Mouse (Mus musculus) gastrocnemius, postnatal 4 days (tissue): ENCODE data around the gene Reck. TPM values are rescaled to one million over a fixed set of nuclear protein-coding genes. Genes with fewer than 3 reads are reported as not detected.

ENCODE experiments used
- DNase-seq, 2 experiments: peaks; one replicate each; pipeline ENCODE4 v3.0.0; 2021 to 2022; ENCODE audit warnings: low spot score in 2 of 2, mixed read lengths in 2 of 2
- total RNA-seq, 2 experiments: library from RNA; stranded (reverse); gene quantifications; 2 replicates each; pipeline ENCODE4 v1.2.3; 2021

Reck gene
- total RNA-seq, 2 experiments from 2014 or later, result 25.7 to 26.2 TPM

DNA sequence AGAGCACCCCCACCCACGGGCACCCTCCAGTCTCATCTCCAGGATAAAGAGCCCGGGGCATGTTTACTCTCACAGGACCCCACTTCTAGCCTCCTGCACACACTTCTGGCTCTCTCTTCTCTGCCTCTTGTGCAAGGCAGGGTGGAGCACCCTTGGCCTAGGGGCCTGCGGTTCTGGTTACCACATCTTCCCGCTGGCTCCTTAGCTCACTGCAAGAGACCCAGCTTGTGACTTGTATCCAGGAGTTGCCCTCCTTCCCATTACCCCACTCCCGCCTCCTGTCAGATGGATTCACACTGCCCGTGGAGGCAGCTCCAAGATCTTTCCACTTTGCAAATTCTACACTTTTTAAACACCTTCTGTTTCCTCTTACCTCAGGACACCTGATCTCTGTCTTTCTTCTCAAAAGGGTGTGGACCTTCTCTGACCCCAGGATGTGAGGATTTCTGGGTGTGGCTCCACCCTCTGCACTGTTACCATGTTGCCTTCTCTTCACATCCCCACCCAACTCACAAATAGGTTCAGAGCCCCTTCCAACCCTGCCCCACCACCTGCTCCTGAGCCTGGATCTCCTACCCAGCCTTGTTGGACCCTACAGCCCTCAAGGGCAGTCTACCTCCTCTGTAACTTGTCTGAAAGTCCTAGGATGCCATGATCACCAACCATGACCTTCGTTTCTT lies 90.7 kb downstream of the Reck start:
- no peak for DNase-seq

DNA sequence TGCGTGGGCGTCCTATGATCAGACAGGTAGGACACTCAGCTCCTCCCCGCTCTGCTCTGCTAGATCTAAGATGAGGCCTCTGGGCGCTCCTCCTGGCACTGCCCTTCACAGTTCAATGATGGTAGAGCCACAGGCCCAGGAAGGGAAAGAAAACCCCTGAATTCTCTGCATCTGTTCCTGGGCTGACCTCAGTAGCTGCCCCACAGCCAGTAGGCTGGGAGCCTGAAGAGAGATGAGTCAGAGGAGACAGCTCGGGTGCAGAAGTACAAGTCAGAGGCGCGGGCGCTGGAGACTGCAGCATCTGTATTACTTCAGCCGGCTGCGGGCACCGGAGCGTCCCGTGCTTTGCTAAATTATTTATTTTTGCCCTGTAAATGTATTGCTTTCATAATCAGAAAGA lies 93.3 kb downstream of the Reck start:
- DNase-seq, result peak; percentile 64 to 85

DNA sequence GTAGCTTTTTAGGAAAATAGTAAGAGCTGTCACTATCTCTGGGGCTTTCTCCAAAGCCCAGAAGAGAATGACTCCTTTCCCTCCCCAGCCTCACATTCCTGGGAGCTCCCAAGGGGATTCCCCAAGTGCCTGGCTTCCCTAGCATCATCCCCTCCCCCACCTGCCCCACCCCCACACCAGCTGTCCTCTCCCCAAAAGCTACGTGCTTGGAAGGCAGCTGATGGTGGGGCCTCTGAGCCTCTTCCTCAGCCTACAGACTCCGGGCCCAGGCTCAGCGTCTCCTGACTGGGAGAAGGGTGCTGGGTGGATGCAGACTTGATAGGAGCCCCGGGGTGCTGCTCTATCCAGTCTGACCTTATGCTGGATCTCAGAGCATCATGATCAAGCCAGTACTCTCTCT lies 94.0 kb downstream of the Reck start:
- peak in 1 of 2 experiments; percentile 42 for DNase-seq

DNA sequence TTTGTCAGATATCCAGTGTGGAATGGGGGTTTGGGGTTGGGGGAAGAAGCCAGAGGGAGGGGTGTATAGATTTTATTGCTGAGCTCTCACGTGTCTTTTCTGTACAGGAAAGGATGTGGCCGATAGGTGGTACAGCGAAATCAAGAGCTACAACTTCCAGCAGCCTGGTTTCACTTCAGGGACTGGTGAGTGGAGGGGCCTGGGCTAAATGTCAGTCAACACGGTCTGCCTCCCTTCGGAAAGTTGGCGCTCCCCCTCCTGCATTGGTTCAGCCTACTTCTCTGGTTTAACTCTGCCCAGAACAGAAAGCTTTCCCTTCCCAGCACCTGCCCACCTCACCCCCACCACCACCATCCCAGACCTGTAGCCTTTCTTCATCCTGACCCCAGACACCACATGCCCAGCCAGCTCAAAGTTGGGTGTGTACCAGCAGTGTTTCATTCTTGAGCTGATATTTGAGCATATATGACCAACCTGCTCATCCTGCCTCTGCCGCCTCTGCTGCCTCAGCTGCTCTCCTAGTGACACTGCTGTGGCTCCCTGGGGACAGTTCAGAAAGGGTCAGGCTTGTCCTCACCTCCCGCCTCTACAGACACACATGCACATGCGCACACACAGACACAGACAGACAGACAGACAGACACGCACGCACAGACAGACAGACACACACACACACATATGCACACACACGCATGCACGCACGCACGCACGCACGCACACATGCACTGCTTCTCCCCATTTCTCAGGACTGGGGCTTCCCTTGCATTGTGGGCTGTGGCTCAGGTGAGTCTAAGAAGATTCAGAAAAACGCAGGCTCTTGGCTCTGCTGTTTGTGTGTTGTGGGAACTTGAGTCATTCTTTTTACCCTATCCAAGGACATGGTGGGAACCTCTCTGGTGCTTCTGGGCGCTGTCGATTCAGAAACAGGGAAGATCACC lies 95.3 kb downstream of the Reck start:
- DNase-seq, result no peak

DNA sequence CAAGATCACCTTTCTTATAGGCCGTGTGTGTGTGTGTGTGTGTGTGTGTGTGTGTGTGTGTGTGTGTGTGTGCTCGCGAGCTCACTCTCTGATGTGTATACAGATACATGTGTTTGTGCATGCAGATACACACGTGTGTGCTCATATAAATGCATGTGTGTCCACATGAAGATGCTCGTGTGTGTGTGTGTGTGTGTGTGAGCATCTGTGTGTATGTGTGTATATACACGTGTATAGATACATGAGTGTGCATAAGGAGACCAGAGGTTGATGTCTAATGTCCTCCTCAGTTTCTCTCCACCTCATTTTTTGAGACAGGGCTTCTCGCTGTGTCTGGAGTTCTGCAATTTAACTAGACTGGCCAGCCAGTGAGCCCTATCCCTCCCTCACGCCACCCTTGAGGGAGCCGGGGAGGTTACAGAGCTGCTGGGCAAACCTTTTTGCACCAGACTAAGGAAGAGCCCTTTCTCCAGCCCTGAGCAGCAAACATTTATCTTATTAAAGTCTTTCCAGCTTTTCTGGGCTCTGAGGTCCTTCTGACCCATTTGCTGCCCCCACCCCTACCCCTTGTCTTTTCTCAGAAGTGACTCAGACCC lies 96.3 kb downstream of the Reck start:
- no peak for DNase-seq

DNA sequence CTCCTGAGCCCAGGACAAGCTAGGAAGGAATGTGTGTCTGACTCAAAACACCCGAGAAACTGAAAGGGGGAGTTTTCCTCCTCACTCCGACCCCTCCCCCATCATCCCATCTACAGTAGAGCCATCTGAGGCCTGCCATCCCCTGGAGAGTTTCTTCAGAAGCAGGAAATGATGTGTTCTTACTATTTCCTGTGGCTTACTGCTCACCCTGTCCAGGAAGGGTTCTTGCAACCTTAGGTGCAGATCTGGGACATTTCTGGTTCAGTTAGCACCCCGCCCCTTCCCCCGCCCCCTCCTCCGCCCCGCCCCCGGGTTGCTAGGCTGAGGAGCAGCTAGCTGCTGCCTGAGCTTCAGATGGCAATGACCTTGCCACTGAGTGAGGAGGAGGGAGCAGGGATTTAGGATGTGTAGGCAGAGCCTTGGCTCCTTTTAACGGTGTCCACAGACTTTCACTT lies 96.8 kb downstream of the Reck start:
- no peak for DNase-seq

DNA sequence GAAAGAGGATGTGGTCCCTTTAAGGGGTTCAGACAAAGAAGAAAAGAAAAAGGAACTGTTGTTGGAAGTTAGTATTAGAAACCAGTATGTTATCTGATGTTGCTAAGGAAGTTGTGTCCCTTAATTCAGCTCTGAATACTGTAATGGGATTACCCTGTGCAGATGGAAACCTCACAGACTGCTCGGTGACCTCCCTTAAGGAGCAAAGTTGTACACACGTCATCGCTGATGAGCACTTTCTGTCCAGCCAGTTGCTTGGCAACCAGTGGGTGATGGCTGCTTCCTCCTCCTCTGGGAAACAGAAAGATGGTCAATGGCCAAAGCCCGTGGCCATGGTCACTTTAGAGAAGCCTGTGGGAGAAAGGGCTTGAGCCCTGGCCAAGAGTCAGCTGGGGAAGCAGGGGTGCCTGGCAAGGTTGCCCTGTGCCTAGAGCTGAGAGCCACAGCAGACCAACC lies 98.2 kb downstream of the Reck start:
- peak in 1 of 2 experiments; percentile 53 for DNase-seq

DNA sequence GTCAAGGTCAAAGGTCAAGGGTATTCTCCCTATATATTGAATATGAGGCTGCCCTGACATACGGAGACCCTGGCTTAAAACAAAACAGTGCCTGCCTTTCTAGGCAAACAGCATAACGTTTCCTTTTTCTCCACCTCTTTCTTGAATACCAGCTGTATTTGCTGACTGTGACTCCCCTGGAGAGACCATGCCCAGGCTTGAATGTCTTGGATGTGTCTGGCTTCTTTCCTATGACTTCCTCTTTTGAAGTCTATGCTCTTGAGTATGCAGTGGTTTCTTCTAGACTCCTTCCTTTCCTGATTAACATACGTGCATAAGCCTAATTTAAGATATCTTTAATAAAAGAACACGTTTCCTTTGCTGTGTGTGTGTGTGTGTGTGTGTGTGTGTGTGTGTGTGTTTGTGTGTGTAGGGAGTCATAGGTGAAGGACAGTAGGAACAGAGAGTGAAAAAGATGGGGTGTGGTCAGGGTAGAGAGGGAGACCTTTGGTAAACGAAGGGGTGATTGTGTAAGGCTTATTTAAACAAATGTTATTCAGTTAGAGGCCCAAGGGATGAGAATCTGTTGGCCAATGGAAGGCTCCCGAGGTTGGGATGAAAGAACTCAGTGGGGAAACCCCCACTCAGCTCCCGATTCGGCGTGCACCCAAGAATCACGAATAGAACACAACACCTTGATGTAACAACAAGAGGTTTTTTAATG lies 99.7 kb downstream of the Reck start:
- DNase-seq, result no peak

DNA sequence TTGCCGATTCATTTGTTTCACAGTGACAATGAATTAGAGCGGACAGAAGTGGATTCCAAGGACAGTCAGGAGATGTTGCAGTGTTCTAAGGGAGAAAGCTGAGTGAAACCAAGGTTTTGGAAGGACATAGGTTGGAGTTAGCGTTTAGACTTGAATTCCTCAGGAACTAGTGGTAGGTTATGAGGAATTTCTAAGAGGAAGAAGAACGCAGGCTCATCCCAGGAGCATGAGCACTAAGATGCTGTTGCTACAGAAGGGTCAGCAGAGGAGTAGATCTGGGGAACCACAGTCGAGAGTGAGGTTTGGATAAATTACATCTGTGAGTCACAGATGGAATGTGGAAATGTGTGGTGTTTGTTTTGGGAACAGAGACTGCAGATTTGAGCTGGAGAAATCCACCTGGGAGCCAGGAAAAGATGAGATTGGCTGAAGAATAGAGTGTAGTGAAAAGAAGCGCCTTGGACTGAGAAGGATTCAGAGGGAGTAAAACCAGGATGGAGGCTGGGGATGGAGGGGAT lies 101.0 kb downstream of the Reck start:
- no peak for DNase-seq

DNA sequence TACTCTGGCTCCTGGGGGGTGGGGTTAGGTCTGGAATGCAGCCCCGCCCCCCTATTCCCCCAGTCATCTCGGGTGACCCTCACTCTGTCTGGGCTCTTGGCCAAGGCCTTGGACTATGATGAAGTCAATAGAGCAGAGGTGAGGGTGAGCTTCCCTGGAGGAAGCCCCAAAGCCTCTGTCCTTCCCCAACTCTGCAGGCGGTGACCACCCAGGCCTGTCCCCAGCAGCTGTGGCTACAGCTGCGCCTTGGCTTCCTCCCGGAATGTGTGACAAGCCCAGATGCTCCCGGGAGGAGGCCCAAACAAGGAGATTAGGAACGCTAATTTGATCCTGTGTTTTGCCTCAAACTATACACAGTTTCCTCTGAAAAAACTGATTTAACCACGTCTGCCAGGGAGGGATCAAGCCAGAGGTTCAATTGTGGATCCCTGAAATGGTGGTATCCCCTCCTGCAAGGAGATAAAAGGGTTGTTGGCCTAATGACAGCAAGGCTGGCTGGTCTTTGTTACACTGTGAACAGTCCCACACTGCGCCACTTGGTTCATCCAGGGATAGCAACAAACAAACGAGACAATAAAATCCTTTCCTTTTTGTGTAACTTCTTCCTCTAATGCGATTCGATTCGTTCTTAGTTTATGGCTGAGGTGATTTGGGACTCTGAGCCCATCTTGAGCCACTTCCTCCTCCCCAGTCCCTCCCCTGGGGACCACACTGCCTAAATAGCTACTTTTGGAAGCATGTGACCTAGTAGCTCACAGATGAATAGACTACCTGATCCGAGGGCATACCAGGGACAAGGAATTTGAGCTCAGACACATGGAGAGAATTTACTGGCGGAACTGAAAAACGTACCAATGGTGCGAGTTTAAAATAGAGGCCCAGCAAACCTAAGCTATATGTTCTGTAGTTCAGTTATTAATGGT lies 103.5 kb downstream of the Reck start:
- peak; percentile 50 to 73 for DNase-seq

DNA sequence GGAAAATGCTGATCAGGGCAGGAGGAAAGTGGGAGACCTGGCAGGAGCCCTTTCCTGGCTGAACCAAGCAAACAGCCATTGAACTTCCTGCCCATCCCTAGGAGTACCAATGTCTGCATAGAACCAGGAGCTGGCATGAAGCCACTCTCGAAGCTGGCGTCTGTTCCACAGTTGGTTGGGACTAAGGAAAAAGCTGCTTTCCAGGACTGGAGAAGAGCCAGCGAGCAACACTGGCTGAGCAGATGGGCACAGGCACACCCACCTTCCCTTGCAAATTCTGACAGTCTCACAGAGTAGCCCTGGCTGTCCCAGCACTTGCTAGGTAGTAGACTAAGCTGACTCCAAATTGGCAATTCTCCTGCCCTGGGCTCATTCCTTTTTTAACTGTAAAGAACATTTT lies 104.4 kb downstream of the Reck start:
- DNase-seq, result peak in 1 of 2 experiments; percentile 77

DNA sequence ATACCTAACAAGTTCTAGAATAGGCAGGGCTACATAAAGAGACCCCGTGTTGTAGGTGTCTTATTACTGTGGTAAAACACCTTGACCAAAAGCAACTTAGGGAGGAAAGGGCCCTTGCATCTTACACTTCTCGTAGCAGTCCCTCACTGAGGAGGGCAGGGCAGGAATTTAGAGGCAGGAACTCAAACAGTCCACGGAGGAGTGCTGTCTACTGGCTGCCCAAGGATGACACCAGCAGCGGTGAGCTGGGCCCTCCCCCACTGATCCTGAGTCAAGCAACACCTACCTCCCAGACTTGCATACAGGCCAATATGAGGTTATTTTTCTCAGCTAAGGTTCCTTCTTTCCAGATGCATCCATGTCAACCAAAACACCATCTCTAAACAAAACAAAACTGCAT lies 104.9 kb downstream of the Reck start:
- DNase-seq, result peak in 1 of 2 experiments; percentile 7

DNA sequence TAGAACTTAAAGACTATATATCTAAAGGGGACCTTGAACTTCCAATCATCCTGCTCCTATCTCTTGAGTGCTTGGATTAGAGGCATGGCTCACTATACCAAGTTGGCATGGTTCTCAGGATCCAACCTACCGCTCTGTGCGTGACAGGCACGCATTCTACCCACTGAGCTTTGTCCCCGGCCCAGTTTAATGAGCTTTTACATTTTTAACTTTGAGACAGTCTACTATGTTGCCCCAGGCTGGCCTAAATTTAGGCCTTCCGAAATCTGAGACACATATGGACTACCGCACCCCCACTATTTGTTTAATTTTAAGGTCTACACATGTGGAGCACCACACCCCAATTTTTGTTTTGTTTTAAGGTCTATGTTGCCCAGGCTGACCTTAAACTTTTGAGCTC lies 105.5 kb downstream of the Reck start:
- DNase-seq, result peak in 1 of 2 experiments; percentile 5

DNA sequence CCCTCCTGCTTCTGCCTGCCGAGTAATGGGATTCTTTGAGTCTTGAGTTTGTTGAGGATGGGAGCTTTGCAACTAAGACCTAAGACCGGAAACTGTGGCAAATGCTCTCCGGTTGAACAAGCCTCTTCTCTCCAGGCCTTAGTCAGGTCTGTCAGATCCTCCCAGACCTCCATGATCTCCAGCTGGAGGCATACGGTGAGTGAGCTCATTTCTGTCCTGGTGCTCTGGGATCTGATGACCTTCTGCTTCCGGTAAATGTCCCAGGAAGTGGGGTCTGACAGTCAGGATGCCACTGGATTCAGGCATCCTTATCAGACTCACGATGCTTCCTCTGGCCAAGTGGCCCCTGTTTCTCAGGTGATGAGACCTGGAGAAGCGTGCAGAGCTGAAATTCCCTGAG lies 105.9 kb downstream of the Reck start:
- peak in 1 of 2 experiments; percentile 6 for DNase-seq

DNA sequence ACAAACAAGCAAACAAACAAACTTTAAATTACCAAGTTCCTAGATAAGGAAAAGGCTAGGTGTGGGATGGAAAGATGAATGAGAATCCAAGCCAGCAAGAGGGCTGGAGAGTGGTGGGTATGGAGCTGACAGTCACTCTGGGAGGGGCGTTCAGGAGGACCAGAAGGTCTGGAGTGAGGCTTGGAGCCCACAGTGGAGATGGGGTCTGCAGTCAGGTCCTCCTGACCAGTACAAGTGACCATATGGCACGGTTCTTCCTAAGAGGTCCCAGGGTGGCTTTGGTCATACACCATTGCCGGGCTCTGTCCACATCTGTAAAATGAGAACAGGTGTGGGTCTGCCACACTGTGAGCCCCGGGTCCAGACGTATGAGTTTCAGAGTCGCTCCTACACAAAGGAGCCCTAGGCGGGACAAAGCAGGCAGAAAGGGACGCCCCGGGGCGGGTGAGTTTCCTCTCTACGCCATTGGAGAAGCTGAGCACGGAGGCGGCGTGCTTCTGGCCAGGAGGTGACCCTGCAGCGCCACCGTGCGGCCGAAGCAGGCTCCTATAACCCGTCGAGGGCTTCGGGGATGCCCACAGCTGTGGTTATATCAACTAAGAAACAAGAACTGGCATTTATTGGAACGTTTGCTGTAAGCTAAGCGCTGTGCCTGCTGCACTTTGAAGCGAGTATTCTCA lies 106.9 kb downstream of the Reck start:
- peak; percentile 90 to 96 for DNase-seq

DNA sequence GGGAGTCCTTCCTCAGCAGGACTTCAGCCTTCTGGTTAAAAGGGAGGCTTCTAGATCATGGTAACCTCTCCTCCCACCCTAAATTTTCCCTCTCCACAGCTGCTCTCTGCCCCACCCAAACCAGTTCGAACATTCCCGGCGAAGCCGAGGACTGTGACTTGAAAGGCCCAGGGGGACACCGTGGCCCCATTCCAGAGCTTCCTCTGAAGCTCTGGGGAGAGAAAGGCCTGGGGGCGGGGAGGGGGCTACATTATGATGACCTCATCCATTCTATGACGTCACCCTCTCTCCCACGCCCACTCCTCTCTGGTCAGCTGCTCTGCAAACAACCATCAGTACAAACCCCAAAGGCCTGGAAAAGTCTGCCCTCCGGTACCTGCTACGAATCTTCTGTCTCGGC lies 107.9 kb downstream of the Reck start, which contains the start of gene Ccin:
Gene Ccin (plus strand): TSS at position 303 of the 400 bp plus-strand sequence.
- peak in 1 of 2 experiments; percentile 8 for DNase-seq

DNA sequence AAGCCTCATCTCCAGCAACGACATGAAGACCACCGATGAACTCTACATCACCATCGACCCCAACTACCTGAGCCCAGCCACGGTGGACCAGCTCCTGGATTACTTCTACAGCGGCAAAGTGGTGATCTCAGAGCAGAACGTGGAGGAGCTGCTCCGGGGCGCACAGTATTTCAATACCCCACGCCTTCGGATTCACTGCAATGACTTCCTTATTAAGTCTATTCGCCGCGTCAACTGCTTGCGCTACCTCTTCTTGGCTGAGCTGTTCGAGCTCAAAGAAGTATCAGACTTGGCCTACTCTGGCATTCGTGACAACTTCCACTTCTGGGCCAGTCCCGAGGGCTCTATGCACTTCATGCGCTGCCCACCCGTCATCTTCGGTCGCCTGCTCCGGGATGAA lies 108.4 kb downstream of the Reck start:
- DNase-seq, result peak in 1 of 2 experiments; percentile 7

DNA sequence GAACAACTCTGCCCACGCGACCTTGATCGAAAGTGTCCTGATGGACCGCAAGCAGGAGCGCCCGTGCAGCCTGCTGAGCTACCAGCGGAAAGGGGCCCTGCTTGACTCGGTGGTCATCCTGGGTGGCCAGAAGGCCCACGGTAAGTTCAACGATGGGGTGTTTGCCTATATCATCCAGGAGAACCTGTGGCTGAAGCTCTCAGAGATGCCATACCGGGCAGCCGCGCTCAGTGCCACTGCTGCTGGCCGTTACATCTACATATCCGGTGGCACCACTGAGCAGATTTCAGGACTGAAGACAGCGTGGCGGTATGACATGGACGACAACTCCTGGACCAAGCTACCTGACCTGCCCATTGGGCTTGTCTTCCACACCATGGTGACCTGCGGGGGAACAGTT lies 109.0 kb downstream of the Reck start:
- peak in 1 of 2 experiments; percentile 6 for DNase-seq

DNA sequence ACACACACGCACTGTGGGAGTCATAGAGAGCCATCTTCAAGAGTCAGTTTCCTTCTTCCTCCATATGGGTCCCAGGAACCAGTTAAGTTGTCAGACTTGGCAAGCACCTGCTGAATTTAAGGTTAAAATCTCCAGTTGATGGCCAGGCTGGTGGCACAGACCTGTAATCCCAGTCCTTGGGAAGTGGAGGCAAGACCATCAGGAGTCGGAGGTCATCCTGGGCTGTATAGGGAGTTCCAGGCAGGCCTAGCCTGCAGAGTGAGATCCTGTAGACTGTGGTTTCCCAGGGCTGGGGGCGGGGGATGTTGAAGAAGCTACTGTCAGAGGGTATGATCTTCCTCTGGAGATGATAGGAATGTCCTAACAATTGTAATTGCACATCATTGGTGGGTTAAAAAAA lies 113.6 kb downstream of the Reck start:
- DNase-seq, result no peak
